Mouse (Mus musculus) lung, embryonic 16.5 days (tissue): ENCODE measurements around the gene Zfp579. TPM values are rescaled to one million over a fixed set of nuclear protein-coding genes. Genes with fewer than 3 reads are reported as not detected.
"Not testable (repeated sequence)": the region's sequence is repeated elsewhere in the genome, so short reads cannot be mapped to it uniquely, and the experiment has no call there.

Experiments used
- ATAC-seq: fragments of 200-750 bp; cut with Nextera tagmentation; 2 replicates; pipeline ENCODE4 v1.8.0; 2017; ENCODE audit warnings: low read depth, mild to moderate bottlenecking, moderate library complexity
- H3K27ac ChIP-seq: fragments of 300-500 bp; sonication (generic); 2 replicates; pipeline ENCODE4 v1.5.1; 2014; ENCODE audit warnings: mild to moderate bottlenecking, control low read depth, low read length
- H3K27me3 ChIP-seq: fragments of 300-500 bp; sonication (generic); 2 replicates; pipeline ENCODE4 v1.6.1; 2014; ENCODE audit warnings: low read depth, low read length, mixed read lengths; ENCODE audit not compliant: control insufficient read depth, insufficient read depth
- H3K36me3 ChIP-seq: fragments of 300-500 bp; sonication (generic); 2 replicates; pipeline ENCODE4 v1.6.1; 2014; ENCODE audit warnings: low read length; ENCODE audit not compliant: control insufficient read depth, insufficient read depth
- H3K4me1 ChIP-seq: fragments of 300-500 bp; sonication (generic); replicated peaks from 2 replicates; pipeline ENCODE4 v1.6.1; 2014; ENCODE audit warnings: low read length, mixed read lengths; ENCODE audit not compliant: control insufficient read depth, insufficient read depth
- H3K4me2 ChIP-seq: fragments of 300-500 bp; sonication (generic); 2 replicates; pipeline ENCODE4 v1.6.1; 2014; ENCODE audit warnings: low read depth, low read length, control low read depth
- H3K4me3 ChIP-seq: fragments of 300-500 bp; sonication (generic); 2 replicates; pipeline ENCODE4 v1.5.1; 2014; ENCODE audit warnings: mild to moderate bottlenecking, low read length, control low read depth
- H3K9ac ChIP-seq: fragments of 300-500 bp; sonication (generic); 2 replicates; pipeline ENCODE4 v1.6.1; 2014; ENCODE audit warnings: low read length, control low read depth
- H3K9me3 ChIP-seq: fragments of 300-500 bp; sonication (generic); 2 replicates; pipeline ENCODE4 v1.6.1; 2016; ENCODE audit warnings: low read length; ENCODE audit not compliant: control insufficient read depth
- WGBS: fragments of 180-500 bp; shearing (Covaris S2); extraction: QIAGEN DNeasy Blood & Tissue Kit; methylation state at CpG from one replicate; pipeline ENCODE4 v1.1.7; 2014; 5-methylcytosine and 5-hydroxymethylcytosine counted together
- polyA plus RNA-seq: library from polyadenylated mRNA; unstranded; fragments of >200 nt; fragmentation: Nextera tagmentation; extraction: Ambion mirVana; gene quantifications from 2 replicates; pipeline ENCODE4 v1.2.1, GENCODE M21; 2015

Zfp579 gene
- polyA plus RNA-seq, 1 experiment from 2014 or later, result 32.3 TPM

- WGBS, result 89% methylated on average over 16 of the region's 16 CpGs
- no peak overlapping the region for H3K27ac ChIP-seq
- H3K9me3 ChIP-seq, result no peaks in the 10 kb centered on the region
- H3K4me1 ChIP-seq, result peaks cover 19% of the 10 kb centered on the region
- H3K4me2 ChIP-seq, result no peak overlapping the region
- H3K9ac ChIP-seq, result no peak overlapping the region
- H3K4me3 ChIP-seq, result no peak overlapping the region
- H3K27me3 ChIP-seq, result no peaks in the 10 kb centered on the region
- H3K36me3 ChIP-seq, result peaks cover 12% of the 10 kb centered on the region
- no peak for ATAC-seq
These were observed 21.4 kb upstream of the Zfp579 start for GRCm38 (mm10) chr7:5017352-5017751.

- Histone ChIP-seq H3K9ac (no peak overlapping the region), H3K27me3 (no peaks in the 10 kb centered on the region), H3K4me3 (no peak overlapping the region), H3K27ac (no peak overlapping the region), H3K36me3 (peaks cover 14% of the 10 kb centered on the region), H3K4me1 (peaks cover 19% of the 10 kb centered on the region), H3K9me3 (no peaks in the 10 kb centered on the region), H3K4me2 (no peak overlapping the region)
- no peak for ATAC-seq
- WGBS, result 95% methylated on average over 2 of the region's 2 CpGs
These were observed 21.0 kb upstream of the Zfp579 start for GRCm38 (mm10) chr7:5016920-5017319.

GRCm38 (mm10) chr7:5016057-5016456, 20.1 kb upstream of the Zfp579 start:
- 44% methylated on average over 3 of the region's 3 CpGs for WGBS
- peak overlapping the region; percentile 76 for H3K4me2 ChIP-seq

GRCm38 (mm10) chr7:5015118-5016001, 19.4 kb upstream of the Zfp579 start, which contains the start of gene Gm44973:
Gene Gm44973, plus strand, starts transcription at chr7:5015496.
- Histone ChIP-seq H3K4me2 (peak within 1 kb of the TSS; percentile 76), H3K27me3 (no peaks in the 10 kb centered on the region), H3K36me3 (peaks cover 28% of the 10 kb centered on the region), H3K9me3 (no peaks in the 10 kb centered on the region), H3K27ac (peak within 1 kb of the TSS; percentile 99), H3K4me1 (peaks cover 19% of the 10 kb centered on the region), H3K9ac (peak within 1 kb of the TSS; percentile 89), H3K4me3 (peak within 1 kb of the TSS; percentile 83)
- WGBS, result under 1% methylated on average over 59 of the region's 76 CpGs
- ATAC-seq, result peak; percentile 82

More at GRCm38 (mm10) chr7:5016057-5016456, 20.1 kb upstream of the Zfp579 start:
- no peaks in the 10 kb centered on the region for H3K27me3 ChIP-seq
- peak overlapping the region; percentile 83 for H3K4me3 ChIP-seq
- no peak for ATAC-seq
- H3K9ac ChIP-seq, result peak overlapping the region; percentile 81
- no peaks in the 10 kb centered on the region for H3K9me3 ChIP-seq
- peak overlapping the region; percentile 99 for H3K27ac ChIP-seq
- H3K4me1 ChIP-seq, result peaks cover 19% of the 10 kb centered on the region
- peaks cover 23% of the 10 kb centered on the region for H3K36me3 ChIP-seq

- peak within 1 kb of the TSS; percentile 83 for H3K4me3 ChIP-seq
- under 1% methylated on average over 42 of the region's 42 CpGs for WGBS
- peak within 1 kb of the TSS; percentile 99 for H3K27ac ChIP-seq
- H3K4me2 ChIP-seq, result peak within 1 kb of the TSS; percentile 76
- peak within 1 kb of the TSS; percentile 89 for H3K9ac ChIP-seq
- H3K9me3 ChIP-seq, result no peaks in the 10 kb centered on the region
- H3K4me1 ChIP-seq, result peaks cover 18% of the 10 kb centered on the region
- peaks cover 34% of the 10 kb centered on the region for H3K36me3 ChIP-seq
- H3K27me3 ChIP-seq, result no peaks in the 10 kb centered on the region
- ATAC-seq, result peak; percentile 83
These were observed 18.5 kb upstream of the Zfp579 start, which contains the start of the genes Zfp524 and Fiz1 for GRCm38 (mm10) chr7:5014251-5015117. Gene Zfp524, plus strand, starts transcription at chr7:5014415. Gene Fiz1, minus strand, starts transcription at chr7:5014697.

- Histone ChIP-seq H3K4me1 (peaks cover 14% of the 10 kb centered on the region), H3K4me2 (peak overlapping the region; percentile 55), H3K27me3 (no peaks in the 10 kb centered on the region), H3K27ac (peak overlapping the region; percentile 58), H3K4me3 (peak overlapping the region; percentile 83), H3K36me3 (peaks cover 50% of the 10 kb centered on the region), H3K9ac (no peak overlapping the region), H3K9me3 (no peaks in the 10 kb centered on the region)
- 85% methylated on average over 27 of the region's 27 CpGs for WGBS
- no peak for ATAC-seq
These were observed 16.9 kb upstream of the Zfp579 start for GRCm38 (mm10) chr7:5012681-5013513.

- Histone ChIP-seq H3K27ac (no peak overlapping the region), H3K27me3 (no peaks in the 10 kb centered on the region), H3K4me2 (no peak overlapping the region), H3K9me3 (no peaks in the 10 kb centered on the region), H3K36me3 (peaks cover 53% of the 10 kb centered on the region), H3K9ac (no peak overlapping the region), H3K4me3 (no peak overlapping the region), H3K4me1 (peaks cover 4% of the 10 kb centered on the region)
- WGBS, result 99% methylated on average over 26 of the region's 26 CpGs
- ATAC-seq, result no peak
These were observed 12.3 kb upstream of the Zfp579 start for GRCm38 (mm10) chr7:5008229-5008628.

GRCm38 (mm10) chr7:5002876-5003275, 6.9 kb upstream of the Zfp579 start:
- not testable (repeated sequence) for H3K9me3 ChIP-seq, H3K4me3 ChIP-seq, H3K4me2 ChIP-seq, H3K27ac ChIP-seq, H3K9ac ChIP-seq, H3K4me1 ChIP-seq, H3K27me3 ChIP-seq, ATAC-seq, H3K36me3 ChIP-seq
- WGBS, result 65% methylated on average over 8 of the region's 8 CpGs
